Mouse (Mus musculus): ENCODE results near the gene Lyst. TPM values are rescaled to one million over a fixed set of nuclear protein-coding genes. Genes with fewer than 3 reads are reported as not detected.

The Lyst gene
- polyA plus RNA-seq, 1 experiment from 2014 or later: 2.8 TPM

- Histone ChIP-seq H3K4me1 (ENCODE audit: control insufficient read depth, insufficient read depth, low read length) (no peaks in the 10 kb centered on the region), H3K27me3 (replicated peaks; ENCODE audit: control insufficient read depth, insufficient read depth, low read length) (no peaks in the 10 kb centered on the region), H3K27ac (ENCODE audit: low read depth, low read length) (no peak overlapping the region), H3K36me3 (ENCODE audit: control insufficient read depth, insufficient read depth, low read length) (no peaks in the 10 kb centered on the region), H3K9ac (ENCODE audit: low read length) (no peak overlapping the region), H3K4me2 (ENCODE audit: low read length) (no peak overlapping the region), H3K4me3 (ENCODE audit: low read depth, low read length) (no peak overlapping the region), H3K9me3 (replicated peaks; ENCODE audit: control insufficient read depth, low read length) (no peaks in the 10 kb centered on the region)
- WGBS: 97% methylated on average over 3 of the region's 3 CpGs
- DNase-seq (ENCODE audit: low spot score): no peak
- no peak for ATAC-seq
These were observed 35.0 kb upstream of the Lyst start for GRCm38 (mm10) chr13:13555196-13555595.

- H3K9ac ChIP-seq (ENCODE audit: low read length): no peak overlapping the region
- no peak for ATAC-seq
- 86% methylated on average over 5 of the region's 5 CpGs for WGBS
These were observed 33.0 kb upstream of the Lyst start for GRCm38 (mm10) chr13:13557001-13557743.

GRCm38 (mm10) chr13:13558251-13558650, 31.9 kb upstream of the Lyst start:
- 63% methylated on average over 2 of the region's 2 CpGs for WGBS
- ATAC-seq (no peak), DNase-seq (ENCODE audit: low spot score) (no peak)
- Histone ChIP-seq H3K4me3 (ENCODE audit: low read depth, low read length) (no peak overlapping the region), H3K4me1 (ENCODE audit: control insufficient read depth, insufficient read depth, low read length) (no peaks in the 10 kb centered on the region), H3K36me3 (ENCODE audit: control insufficient read depth, insufficient read depth, low read length) (no peaks in the 10 kb centered on the region), H3K9me3 (replicated peaks; ENCODE audit: control insufficient read depth, low read length) (no peaks in the 10 kb centered on the region), H3K9ac (ENCODE audit: low read length) (no peak overlapping the region), H3K27me3 (replicated peaks; ENCODE audit: control insufficient read depth, insufficient read depth, low read length) (no peaks in the 10 kb centered on the region), H3K4me2 (ENCODE audit: low read length) (no peak overlapping the region), H3K27ac (ENCODE audit: low read depth, low read length) (no peak overlapping the region)

More at GRCm38 (mm10) chr13:13557001-13557743, 33.0 kb upstream of the Lyst start:
- no peaks in the 10 kb centered on the region for H3K36me3 ChIP-seq (ENCODE audit: control insufficient read depth, insufficient read depth, low read length)
- no peak overlapping the region for H3K27ac ChIP-seq (ENCODE audit: low read depth, low read length)
- H3K4me3 ChIP-seq (ENCODE audit: low read depth, low read length): no peak overlapping the region
- DNase-seq (ENCODE audit: low spot score): no peak
- H3K4me1 ChIP-seq (ENCODE audit: control insufficient read depth, insufficient read depth, low read length): no peaks in the 10 kb centered on the region
- H3K4me2 ChIP-seq (ENCODE audit: low read length): no peak overlapping the region
- H3K27me3 ChIP-seq (replicated peaks; ENCODE audit: control insufficient read depth, insufficient read depth, low read length): no peaks in the 10 kb centered on the region
- H3K9me3 ChIP-seq (replicated peaks; ENCODE audit: control insufficient read depth, low read length): no peaks in the 10 kb centered on the region

GRCm38 (mm10) chr13:13558900-13559299, 31.3 kb upstream of the Lyst start:
- Histone ChIP-seq H3K4me1 (ENCODE audit: control insufficient read depth, insufficient read depth, low read length) (no peaks in the 10 kb centered on the region), H3K9me3 (replicated peaks; ENCODE audit: control insufficient read depth, low read length) (no peaks in the 10 kb centered on the region), H3K27ac (ENCODE audit: low read depth, low read length) (no peak overlapping the region), H3K4me2 (ENCODE audit: low read length) (no peak overlapping the region), H3K4me3 (ENCODE audit: low read depth, low read length) (no peak overlapping the region), H3K27me3 (replicated peaks; ENCODE audit: control insufficient read depth, insufficient read depth, low read length) (no peaks in the 10 kb centered on the region), H3K36me3 (ENCODE audit: control insufficient read depth, insufficient read depth, low read length) (no peaks in the 10 kb centered on the region), H3K9ac (ENCODE audit: low read length) (no peak overlapping the region)
- no peak for ATAC-seq
- no peak for DNase-seq (ENCODE audit: low spot score)
- WGBS: 86% methylated on average over 5 of the region's 5 CpGs

GRCm38 (mm10) chr13:13562571-13562970, 27.6 kb upstream of the Lyst start:
- DNase-seq (ENCODE audit: low spot score) (no peak), ATAC-seq (no peak)
- no peak overlapping the region for H3K9ac ChIP-seq (ENCODE audit: low read length)
- no peaks in the 10 kb centered on the region for H3K9me3 ChIP-seq (replicated peaks; ENCODE audit: control insufficient read depth, low read length)
- H3K27me3 ChIP-seq (replicated peaks; ENCODE audit: control insufficient read depth, insufficient read depth, low read length): no peaks in the 10 kb centered on the region
- no peak overlapping the region for H3K27ac ChIP-seq (ENCODE audit: low read depth, low read length)
- H3K4me3 ChIP-seq (ENCODE audit: low read depth, low read length): no peak overlapping the region
- no peak overlapping the region for H3K4me2 ChIP-seq (ENCODE audit: low read length)
- H3K36me3 ChIP-seq (ENCODE audit: control insufficient read depth, insufficient read depth, low read length): no peaks in the 10 kb centered on the region
- WGBS: 94% methylated on average over 6 of the region's 6 CpGs
- H3K4me1 ChIP-seq (ENCODE audit: control insufficient read depth, insufficient read depth, low read length): no peaks in the 10 kb centered on the region

- DNase-seq (ENCODE audit: low spot score) (no peak), ATAC-seq (no peak)
- WGBS: 83% methylated on average over 2 of the region's 2 CpGs
- no peaks in the 10 kb centered on the region for H3K27me3 ChIP-seq (replicated peaks; ENCODE audit: control insufficient read depth, insufficient read depth, low read length)
- H3K36me3 ChIP-seq (ENCODE audit: control insufficient read depth, insufficient read depth, low read length): no peaks in the 10 kb centered on the region
- no peaks in the 10 kb centered on the region for H3K4me1 ChIP-seq (ENCODE audit: control insufficient read depth, insufficient read depth, low read length)
- no peak overlapping the region for H3K27ac ChIP-seq (ENCODE audit: low read depth, low read length)
- no peak overlapping the region for H3K9ac ChIP-seq (ENCODE audit: low read length)
- no peak overlapping the region for H3K4me3 ChIP-seq (ENCODE audit: low read depth, low read length)
- no peak overlapping the region for H3K4me2 ChIP-seq (ENCODE audit: low read length)
- no peaks in the 10 kb centered on the region for H3K9me3 ChIP-seq (replicated peaks; ENCODE audit: control insufficient read depth, low read length)
These were observed 26.1 kb upstream of the Lyst start for GRCm38 (mm10) chr13:13564116-13564515.

GRCm38 (mm10) chr13:13564541-13564940, 25.7 kb upstream of the Lyst start:
- no peak for DNase-seq (ENCODE audit: low spot score)
- Histone ChIP-seq H3K9ac (ENCODE audit: low read length) (no peak overlapping the region), H3K4me3 (ENCODE audit: low read depth, low read length) (no peak overlapping the region), H3K36me3 (ENCODE audit: control insufficient read depth, insufficient read depth, low read length) (no peaks in the 10 kb centered on the region), H3K27ac (ENCODE audit: low read depth, low read length) (no peak overlapping the region), H3K4me1 (ENCODE audit: control insufficient read depth, insufficient read depth, low read length) (no peaks in the 10 kb centered on the region), H3K27me3 (replicated peaks; ENCODE audit: control insufficient read depth, insufficient read depth, low read length) (no peaks in the 10 kb centered on the region), H3K4me2 (ENCODE audit: low read length) (no peak overlapping the region), H3K9me3 (replicated peaks; ENCODE audit: control insufficient read depth, low read length) (no peaks in the 10 kb centered on the region)
- WGBS: 68% methylated on average over 4 of the region's 4 CpGs
- no peak for ATAC-seq

GRCm38 (mm10) chr13:13567640-13568039, 22.6 kb upstream of the Lyst start:
- no peak for ATAC-seq
- 96% methylated on average over 6 of the region's 6 CpGs for WGBS
- no peak overlapping the region for H3K9ac ChIP-seq (ENCODE audit: low read length)

GRCm38 (mm10) chr13:13568824-13569223, 21.4 kb upstream of the Lyst start:
- Histone ChIP-seq H3K9ac (ENCODE audit: low read length) (no peak overlapping the region), H3K4me2 (ENCODE audit: low read length) (no peak overlapping the region), H3K27ac (ENCODE audit: low read depth, low read length) (no peak overlapping the region), H3K36me3 (ENCODE audit: control insufficient read depth, insufficient read depth, low read length) (no peaks in the 10 kb centered on the region), H3K27me3 (replicated peaks; ENCODE audit: control insufficient read depth, insufficient read depth, low read length) (no peaks in the 10 kb centered on the region), H3K4me1 (ENCODE audit: control insufficient read depth, insufficient read depth, low read length) (no peaks in the 10 kb centered on the region; the same call in 1 of the 2 replicates), H3K4me3 (ENCODE audit: low read depth, low read length) (no peak overlapping the region), H3K9me3 (replicated peaks; ENCODE audit: control insufficient read depth, low read length) (no peaks in the 10 kb centered on the region)
- DNase-seq (ENCODE audit: low spot score) (no peak), ATAC-seq (no peak)
- 90% methylated on average over 1 of the region's 1 CpGs for WGBS

More at GRCm38 (mm10) chr13:13567640-13568039, 22.6 kb upstream of the Lyst start:
- Histone ChIP-seq H3K27me3 (replicated peaks; ENCODE audit: control insufficient read depth, insufficient read depth, low read length) (no peaks in the 10 kb centered on the region), H3K36me3 (ENCODE audit: control insufficient read depth, insufficient read depth, low read length) (no peaks in the 10 kb centered on the region), H3K9me3 (replicated peaks; ENCODE audit: control insufficient read depth, low read length) (no peaks in the 10 kb centered on the region), H3K4me1 (ENCODE audit: control insufficient read depth, insufficient read depth, low read length) (no peaks in the 10 kb centered on the region), H3K27ac (ENCODE audit: low read depth, low read length) (no peak overlapping the region), H3K4me3 (ENCODE audit: low read depth, low read length) (no peak overlapping the region), H3K4me2 (ENCODE audit: low read length) (no peak overlapping the region)
- DNase-seq (ENCODE audit: low spot score): no peak

All from forebrain, embryonic 14.5 days (tissue).